Mouse (Mus musculus) heart, embryonic 14.5 days (tissue): ENCODE measurements around the gene Ms4a8a. TPM values are rescaled to one million over a fixed set of nuclear protein-coding genes. Genes with fewer than 3 reads are reported as not detected.

ENCODE experiments used
- polyA plus RNA-seq: library from polyadenylated mRNA; unstranded; fragments of >200 nt; fragmentation: Nextera tagmentation; extraction: Ambion mirVana; gene quantifications from 2 replicates; pipeline ENCODE4 v1.2.1, GENCODE M21; 2014

Gene Ms4a8a
- polyA plus RNA-seq, 1 experiment from 2014 or later, result not detected

Other genes starting within 250 kb of the Ms4a8a start
- 0.46 and 0.66 TPM in 2 replicates for gene Slc15a3, start 241.4 kb downstream of the Ms4a8a start, polyA plus RNA-seq
- 31.6 and 37.0 TPM in 2 replicates for gene Tmem132a, start 211.2 kb downstream of the Ms4a8a start, polyA plus RNA-seq
- gene Tmem109, start 199.1 kb downstream of the Ms4a8a start, polyA plus RNA-seq, result 92.4 and 94.5 TPM in 2 replicates
- 32.0 and 35.3 TPM in 2 replicates for gene Prpf19, start 185.9 kb downstream of the Ms4a8a start, polyA plus RNA-seq
- not detected in 2 replicates for gene Zp1, start 160.5 kb downstream of the Ms4a8a start, polyA plus RNA-seq
- gene Ptgdr2, start 143.9 kb downstream of the Ms4a8a start, polyA plus RNA-seq, result 0.07 and 0.22 TPM in 2 replicates
- gene Ccdc86, start 131.8 kb downstream of the Ms4a8a start, polyA plus RNA-seq, result 12.9 and 14.7 TPM in 2 replicates
- gene Ms4a10, start 106.4 kb downstream of the Ms4a8a start, polyA plus RNA-seq, result not detected in 2 replicates
- 0.15 TPM in 1 of 2 replicates, not detected in the other for gene Ms4a15, start 87.9 kb downstream of the Ms4a8a start, polyA plus RNA-seq
- not detected in 2 replicates for gene Ms4a18, start 63.1 kb downstream of the Ms4a8a start, polyA plus RNA-seq
- gene 1700017D01Rik, start 49.8 kb upstream of the Ms4a8a start, polyA plus RNA-seq, result not detected in 2 replicates
- not detected in 2 replicates for gene 1700025F22Rik, start 84.2 kb upstream of the Ms4a8a start, polyA plus RNA-seq
- not detected in 2 replicates for gene Ms4a13, start 115.6 kb upstream of the Ms4a8a start, polyA plus RNA-seq
- not detected in 2 replicates for gene Ms4a12, start 151.3 kb upstream of the Ms4a8a start, polyA plus RNA-seq
- gene Ms4a1, start 185.1 kb upstream of the Ms4a8a start, polyA plus RNA-seq, result not detected in 2 replicates
- gene Ms4a5, start 202.8 kb upstream of the Ms4a8a start, polyA plus RNA-seq, result not detected in 2 replicates
- gene Ms4a14, start 233.4 kb upstream of the Ms4a8a start, polyA plus RNA-seq, result 0.12 TPM in 1 of 2 replicates, not detected in the other